Mouse (Mus musculus) CH12.LX (cell line): ENCODE data around the gene Apoa2.

Experiments used
- CTCF ChIP-seq, 2 experiments: IDR thresholded peaks in 1 of 2; conservative IDR thresholded peaks in 1 of 2; 2 replicates each; pipeline ENCODE4 v1.5.1; 2011 to 2012; ENCODE audit warnings: low read depth in 2 of 2, low read length in 2 of 2, improper control_type of control experiment in 1 of 2, inconsistent platforms in 1 of 2, mild to moderate bottlenecking in 1 of 2, moderate library complexity in 1 of 2
- ELF1 ChIP-seq: IDR thresholded peaks from 2 replicates; pipeline ENCODE4 v1.6.1; 2014; ENCODE audit warnings: low read depth, mild to moderate bottlenecking, inconsistent platforms, low read length, improper control_type of control experiment
- EP300 ChIP-seq: IDR thresholded peaks from 2 replicates; pipeline ENCODE4 v1.6.1; 2011; ENCODE audit warnings: low read length, improper control_type of control experiment
- HCFC1 ChIP-seq: IDR thresholded peaks from 2 replicates; pipeline ENCODE4 v1.6.1; 2012; ENCODE audit warnings: low read depth, mild to moderate bottlenecking, inconsistent platforms, low read length, improper control_type of control experiment
- IRF4 ChIP-seq: IDR thresholded peaks from 2 replicates; pipeline ENCODE4 v1.6.1; 2014; ENCODE audit warnings: low read depth, mild to moderate bottlenecking, inconsistent platforms, low read length, improper control_type of control experiment
- JUN ChIP-seq: IDR thresholded peaks from 2 replicates; pipeline ENCODE4 v1.6.1; 2011; ENCODE audit warnings: low read depth, mild to moderate bottlenecking, low read length, improper control_type of control experiment, moderate library complexity; ENCODE audit not compliant: insufficient read depth
- MAX ChIP-seq: IDR thresholded peaks from 2 replicates; pipeline ENCODE4 v1.6.1; 2011; ENCODE audit warnings: low read length, improper control_type of control experiment
- NELFE ChIP-seq: IDR thresholded peaks from 2 replicates; pipeline ENCODE4 v1.6.1; 2011; ENCODE audit warnings: low read depth, low read length, improper control_type of control experiment
- POLR2A ChIP-seq: IDR thresholded peaks from 2 replicates; pipeline ENCODE4 v1.6.1; 2011; ENCODE audit warnings: low read depth, mild to moderate bottlenecking, improper control_type of control experiment, low read length
- POLR2AphosphoS2 ChIP-seq: IDR thresholded peaks from 2 replicates; pipeline ENCODE4 v1.6.1; 2011; ENCODE audit warnings: low read depth, low read length, improper control_type of control experiment
- RCOR1 ChIP-seq: conservative IDR thresholded peaks from 2 replicates; pipeline ENCODE4 v1.6.1; 2012; ENCODE audit warnings: low read depth, mild to moderate bottlenecking, inconsistent platforms, low read length, improper control_type of control experiment
- ZC3H11A ChIP-seq: IDR thresholded peaks from 2 replicates; pipeline ENCODE4 v1.6.1; 2012; ENCODE audit warnings: low read depth, mild to moderate bottlenecking, inconsistent platforms, low read length, improper control_type of control experiment
- ZKSCAN1 ChIP-seq: IDR thresholded peaks from 2 replicates; pipeline ENCODE4 v1.6.1; 2012; ENCODE audit warnings: low read depth, inconsistent platforms, low read length, improper control_type of control experiment, borderline replicate concordance

- TF ChIP-seq POLR2A (no peak), ZKSCAN1 (no peak), EP300 (no peak), CTCF (conservative IDR thresholded peaks at IDR 0.05 in 1 of 2, IDR thresholded peaks at IDR 0.05 in 1 of 2; ENCODE audit: low read depth in 2 of 2, low read length in 2 of 2) (no peak), MAX (no peak), IRF4 (no peak), RCOR1 (no peak), HCFC1 (no peak), ELF1 (no peak), ZC3H11A (no peak), POLR2AphosphoS2 (no peak), NELFE (no peak), JUN (no peak)
Measured at GRCm38 (mm10) chr1:171260316-171260715, 35.5 kb downstream of the Apoa2 start.
